Mouse (Mus musculus) liver, embryonic 11.5 days (tissue): Measurements from ENCODE around the gene Nek8. TPM values are rescaled to one million over a fixed set of nuclear protein-coding genes. Genes with fewer than 3 reads are reported as not detected.
A peak's percentile ranks its signal among the peaks of the same experiment; 100 is the strongest.

Experiments
- ATAC-seq: fragments of 200-750 bp; cut with Nextera tagmentation; replicated peaks from 2 replicates; pipeline ENCODE4 v1.8.0; 2017; ENCODE audit warnings: moderate number of reproducible peaks, mild to moderate bottlenecking, moderate TSS enrichment, moderate library complexity; ENCODE audit not compliant: low FRiP score
- DNase-seq: peaks from one replicate; pipeline ENCODE4 v3.0.0-alpha.2; 2017; ENCODE audit warnings: low spot score
- H3K27ac ChIP-seq: fragments of 300-500 bp; sonication (generic); 2 replicates; pipeline ENCODE4 v1.5.1; 2014; ENCODE audit warnings: mild to moderate bottlenecking, low read depth, low read length, control low read depth
- H3K27me3 ChIP-seq: fragments of 300-500 bp; sonication (generic); replicated peaks from 2 replicates; pipeline ENCODE4 v1.6.1; 2014; ENCODE audit warnings: low read length, mixed read lengths; ENCODE audit not compliant: control insufficient read depth, insufficient read depth
- H3K36me3 ChIP-seq: fragments of 300-500 bp; sonication (generic); 2 replicates; pipeline ENCODE4 v1.6.1; 2014; ENCODE audit warnings: mild to moderate bottlenecking, low read length, moderate library complexity, mixed read lengths; ENCODE audit not compliant: control insufficient read depth, insufficient read depth
- H3K4me1 ChIP-seq: fragments of 300-500 bp; sonication (generic); replicated peaks from 2 replicates; pipeline ENCODE4 v1.6.1; 2014; ENCODE audit warnings: low read length, mixed read lengths; ENCODE audit not compliant: control insufficient read depth, insufficient read depth
- H3K4me2 ChIP-seq: fragments of 300-500 bp; sonication (generic); 2 replicates; pipeline ENCODE4 v1.6.1; 2014; ENCODE audit warnings: mild to moderate bottlenecking, control low read depth, moderate library complexity
- H3K4me3 ChIP-seq: fragments of 300-500 bp; sonication (generic); 2 replicates; pipeline ENCODE4 v1.5.1; 2014; ENCODE audit warnings: low read depth, low read length, control low read depth
- H3K9ac ChIP-seq: fragments of 300-500 bp; sonication (generic); 2 replicates; pipeline ENCODE4 v1.6.1; 2014; ENCODE audit warnings: low read depth, low read length, control low read depth
- H3K9me3 ChIP-seq: fragments of 300-500 bp; sonication (generic); 2 replicates; pipeline ENCODE4 v1.6.1; 2016; ENCODE audit warnings: low read length, inconsistent platforms, mixed read lengths; ENCODE audit not compliant: control insufficient read depth
- whole genome bisulfite sequencing: fragments of 180-500 bp; shearing (Covaris S2); extraction: QIAGEN DNeasy Blood & Tissue Kit; methylation state at CpG from one replicate; pipeline ENCODE4 v1.1.7; 2014; 5-methylcytosine and 5-hydroxymethylcytosine counted together
- polyA plus RNA-seq: library from polyadenylated mRNA; unstranded; fragments of >200 nt; fragmentation: Nextera tagmentation; extraction: Ambion mirVana; gene quantifications from 2 replicates; pipeline ENCODE4 v1.2.1, GENCODE M21; 2014

Gene Nek8
- polyA plus RNA-seq, 1 experiment from 2014 or later = 14.3 TPM

DNA sequence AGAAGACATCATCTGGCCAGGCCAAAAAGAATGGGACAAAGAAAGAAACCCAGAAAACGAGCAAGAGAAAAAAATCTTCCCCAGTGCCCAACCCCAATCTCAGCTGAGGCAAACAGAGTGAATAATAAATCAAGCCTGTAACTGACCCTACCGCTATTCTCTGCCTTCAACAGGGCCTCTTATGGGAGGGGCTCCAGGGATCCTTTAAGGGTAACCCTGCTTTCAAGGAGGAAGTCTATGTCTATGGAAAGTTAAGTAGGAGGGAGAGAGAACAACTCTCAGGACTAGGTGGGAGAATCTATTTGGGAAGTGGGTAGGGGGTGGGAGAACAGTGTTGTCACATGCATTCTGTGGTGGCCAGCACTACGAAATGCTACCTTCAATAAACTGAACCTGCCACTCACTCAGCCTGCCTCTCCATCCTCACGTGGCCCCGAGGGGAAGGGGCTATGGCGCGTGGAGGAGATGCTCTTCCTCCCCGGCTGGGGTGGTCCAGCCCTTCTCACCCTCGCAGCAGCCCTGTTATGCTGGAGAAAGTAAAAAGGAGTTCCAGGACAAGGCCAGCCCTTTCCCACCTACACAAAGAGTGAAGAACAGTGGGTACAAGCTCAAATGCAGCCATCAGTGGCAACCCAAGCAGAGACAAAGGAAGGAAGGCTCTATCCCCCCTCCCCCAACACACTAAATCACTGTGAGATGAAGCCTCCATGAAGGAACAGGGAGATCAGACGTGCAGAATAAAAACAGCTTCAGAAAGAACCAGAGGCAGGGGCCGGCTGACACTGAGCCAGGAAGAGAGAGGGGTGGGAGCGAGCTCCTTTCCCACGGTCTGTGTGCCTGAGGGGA, 29.1 kb upstream of the Nek8 start:
- 81% methylated on average over 13 of the region's 13 CpGs for WGBS
- no peak for ATAC-seq
- no peaks in the 10 kb centered on the region for H3K4me1 ChIP-seq
- H3K27ac ChIP-seq = no peak overlapping the region
- no peaks in the 10 kb centered on the region for H3K9me3 ChIP-seq
- no peak for DNase-seq
- peaks cover 50% of the 10 kb centered on the region for H3K36me3 ChIP-seq
- no peak overlapping the region for H3K4me3 ChIP-seq
- H3K9ac ChIP-seq = no peak overlapping the region
- H3K4me2 ChIP-seq = no peak overlapping the region
- no peaks in the 10 kb centered on the region for H3K27me3 ChIP-seq

DNA sequence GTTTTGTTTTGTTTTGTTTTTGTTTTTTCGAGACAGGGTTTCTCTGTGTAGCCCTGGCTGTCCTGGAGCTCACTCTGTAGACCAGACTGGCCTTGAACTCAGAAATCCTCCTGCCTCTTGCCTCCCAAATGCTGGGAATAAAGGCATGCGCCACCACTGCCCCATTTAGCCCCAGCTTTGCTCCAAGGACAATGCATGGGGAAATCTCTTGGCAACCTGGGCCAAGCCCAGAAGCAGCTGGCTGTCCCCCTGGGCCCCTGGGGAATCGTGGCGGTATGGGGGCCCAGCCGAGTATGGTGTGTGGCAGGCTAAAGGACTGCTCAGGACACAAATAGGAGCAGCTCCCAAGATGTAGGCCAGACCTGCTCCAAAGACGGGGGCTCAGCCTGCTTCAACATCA, 27.8 kb upstream of the Nek8 start:
- no peak for ATAC-seq
- DNase-seq = no peak
- no peaks in the 10 kb centered on the region for H3K4me1 ChIP-seq
- WGBS = 88% methylated on average over 6 of the region's 6 CpGs
- H3K4me2 ChIP-seq = no peak overlapping the region
- peaks cover 41% of the 10 kb centered on the region for H3K36me3 ChIP-seq
- H3K27ac ChIP-seq = no peak overlapping the region
- H3K9ac ChIP-seq = no peak overlapping the region
- no peaks in the 10 kb centered on the region for H3K9me3 ChIP-seq
- H3K27me3 ChIP-seq = no peaks in the 10 kb centered on the region
- H3K4me3 ChIP-seq = no peak overlapping the region

DNA sequence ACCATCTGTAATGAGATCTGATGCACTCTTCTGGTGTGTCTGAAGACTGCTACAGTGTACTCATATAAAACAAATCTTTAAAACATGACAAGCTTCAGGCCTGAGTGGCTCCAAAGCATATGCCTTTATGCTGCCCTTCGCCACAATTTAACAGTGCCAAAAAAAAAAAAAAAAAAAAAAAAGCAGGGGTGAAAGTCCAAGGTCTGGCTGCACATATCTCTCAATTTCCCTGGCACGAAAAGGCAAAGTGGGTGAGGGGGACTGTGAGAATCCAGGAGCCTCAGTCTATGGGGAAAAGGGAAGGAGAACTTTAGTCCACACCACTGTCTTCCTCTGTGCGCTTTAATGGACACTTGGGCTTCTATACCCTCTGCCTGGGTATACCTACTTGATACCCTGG, 25.9 kb upstream of the Nek8 start:
- H3K9me3 ChIP-seq = no peaks in the 10 kb centered on the region
- DNase-seq (no peak), ATAC-seq (no peak)
- H3K9ac ChIP-seq = no peak overlapping the region
- no peak overlapping the region for H3K4me3 ChIP-seq
- H3K4me2 ChIP-seq = no peak overlapping the region
- no peaks in the 10 kb centered on the region for H3K27me3 ChIP-seq
- 82% methylated on average over 3 of the region's 3 CpGs for WGBS
- no peaks in the 10 kb centered on the region for H3K4me1 ChIP-seq
- H3K27ac ChIP-seq = no peak overlapping the region
- H3K36me3 ChIP-seq = peaks cover 23% of the 10 kb centered on the region

DNA sequence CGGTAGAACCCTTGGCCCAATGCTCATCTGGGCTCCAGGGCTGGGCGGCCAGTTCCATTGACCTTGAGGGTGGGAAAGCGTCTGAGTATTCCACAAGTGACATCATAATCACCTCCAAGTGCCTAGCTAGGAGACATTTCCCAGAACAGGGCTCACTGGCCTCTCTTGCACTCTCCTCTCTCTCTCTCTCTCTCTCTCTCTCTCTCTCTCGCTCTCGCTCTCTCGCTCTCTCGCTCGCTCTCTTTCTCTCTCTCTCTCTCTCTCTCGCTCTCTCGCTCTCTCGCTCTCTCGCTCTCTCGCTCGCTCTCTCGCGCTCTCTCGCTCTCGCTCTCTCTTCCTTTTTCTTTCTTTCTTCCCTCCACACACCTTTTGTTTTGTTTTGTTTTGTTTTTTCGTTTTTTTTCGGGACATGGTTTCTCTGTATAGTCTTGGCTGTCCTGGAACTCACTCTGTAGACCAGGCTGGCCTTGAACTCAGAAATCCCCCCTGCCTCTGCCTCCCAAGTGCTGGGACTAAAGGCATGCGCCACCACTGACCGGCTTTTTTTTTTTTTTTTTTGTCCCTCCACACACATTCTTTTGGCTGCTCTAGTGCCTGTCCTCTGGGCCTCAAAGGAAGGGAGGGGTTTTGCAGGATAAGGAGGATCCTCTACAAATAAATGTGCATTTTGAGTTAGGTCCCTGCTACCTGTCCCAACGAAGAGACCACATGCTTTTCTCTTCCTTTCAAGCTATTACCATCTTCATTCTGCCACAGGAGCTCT, 18.8 kb upstream of the Nek8 start:
- peak overlapping the region; percentile 63 for H3K4me3 ChIP-seq
- H3K4me2 ChIP-seq = peak overlapping the region; percentile 87
- no peak overlapping the region; the same call in 1 of the 2 replicates for H3K27ac ChIP-seq
- no peak for ATAC-seq
- peak overlapping the region; percentile 57 for H3K9ac ChIP-seq
- H3K9me3 ChIP-seq = no peaks in the 10 kb centered on the region
- 59% methylated on average over 23 of the region's 23 CpGs for WGBS
- DNase-seq = no peak
- H3K36me3 ChIP-seq = peaks cover 4% of the 10 kb centered on the region; the same call in 1 of the 2 replicates
- H3K27me3 ChIP-seq = peaks cover 10% of the 10 kb centered on the region
- peaks cover 9% of the 10 kb centered on the region for H3K4me1 ChIP-seq

DNA sequence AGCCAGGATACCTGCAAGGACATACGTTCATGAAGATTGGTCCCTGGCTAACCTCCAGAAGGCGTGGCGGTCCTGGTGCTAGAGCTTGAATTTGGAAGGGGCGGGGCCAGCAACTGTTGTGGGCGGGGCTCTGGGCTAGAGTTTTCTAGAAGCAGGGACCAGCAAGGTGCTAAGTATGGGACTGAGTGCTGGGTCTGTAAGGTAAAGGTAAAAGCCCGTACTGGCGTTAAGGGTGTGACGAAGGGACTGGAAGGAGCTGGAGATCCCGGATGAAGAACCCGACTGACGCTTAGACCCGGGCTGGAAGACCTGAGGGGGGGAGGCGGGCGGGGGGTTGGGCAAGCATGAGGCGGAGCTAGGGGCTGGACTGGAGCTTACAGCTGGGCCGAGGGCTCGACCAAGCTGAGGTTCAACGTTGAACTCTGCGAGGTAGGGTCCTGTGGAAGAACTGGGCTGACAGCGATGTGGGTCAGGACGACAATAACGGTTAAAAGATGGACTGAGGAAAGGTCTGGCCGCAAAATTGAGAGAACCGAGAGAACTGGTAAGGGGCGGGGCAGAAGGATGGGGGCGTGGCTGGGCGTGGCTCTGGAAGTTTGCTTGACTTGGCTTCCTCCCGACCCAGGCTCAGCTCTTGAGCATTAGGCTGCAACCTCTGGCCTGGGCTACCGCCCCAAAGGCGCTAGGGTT, 18.1 kb upstream of the Nek8 start:
- H3K36me3 ChIP-seq = peaks cover 4% of the 10 kb centered on the region; the same call in 1 of the 2 replicates
- H3K4me2 ChIP-seq = peak overlapping the region; percentile 87
- ATAC-seq = peak; percentile 84
- 2% methylated on average over 29 of the region's 30 CpGs for WGBS
- peaks cover 14% of the 10 kb centered on the region for H3K4me1 ChIP-seq
- peak; percentile 84 for DNase-seq
- no peak overlapping the region; the same call in 1 of the 2 replicates for H3K27ac ChIP-seq
- peaks cover 17% of the 10 kb centered on the region for H3K27me3 ChIP-seq
- H3K9ac ChIP-seq = peak overlapping the region; percentile 57
- H3K9me3 ChIP-seq = no peaks in the 10 kb centered on the region
- H3K4me3 ChIP-seq = peak overlapping the region; percentile 63

DNA sequence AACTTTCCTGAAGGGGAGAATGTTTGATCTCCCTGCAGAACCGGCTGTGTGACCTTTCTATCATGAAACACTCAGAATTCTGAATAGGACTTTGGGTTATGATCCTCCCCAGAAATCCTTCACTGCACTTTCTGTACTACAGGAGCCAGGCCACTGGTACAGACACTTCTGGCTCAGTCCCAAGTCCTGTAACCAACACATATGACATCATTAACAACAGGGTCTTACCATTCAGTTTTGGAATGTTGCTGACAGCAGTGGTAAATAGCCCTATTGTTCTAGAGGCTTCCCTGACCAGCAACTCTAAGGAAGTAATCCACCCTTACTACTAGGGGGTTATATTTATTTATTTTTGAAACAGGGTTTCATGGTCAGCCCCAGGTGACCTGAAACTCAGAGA, 16.6 kb upstream of the Nek8 start, which contains the start of gene Proca1:
Proca1 (plus strand) TSS at position 280 of the 400 bp plus-strand sequence.
- DNase-seq = no peak
- Histone ChIP-seq H3K4me2 (peak within 1 kb of the TSS; percentile 87), H3K4me3 (peak within 1 kb of the TSS; percentile 63), H3K36me3 (peaks cover 4% of the 10 kb centered on the region; the same call in 1 of the 2 replicates), H3K9ac (no peak within 1 kb of the TSS), H3K9me3 (no peaks in the 10 kb centered on the region), H3K4me1 (peaks cover 21% of the 10 kb centered on the region), H3K27me3 (peaks cover 32% of the 10 kb centered on the region), H3K27ac (no peak within 1 kb of the TSS)
- ATAC-seq = no peak
- WGBS = 77% methylated on average over 1 of the region's 1 CpGs

DNA sequence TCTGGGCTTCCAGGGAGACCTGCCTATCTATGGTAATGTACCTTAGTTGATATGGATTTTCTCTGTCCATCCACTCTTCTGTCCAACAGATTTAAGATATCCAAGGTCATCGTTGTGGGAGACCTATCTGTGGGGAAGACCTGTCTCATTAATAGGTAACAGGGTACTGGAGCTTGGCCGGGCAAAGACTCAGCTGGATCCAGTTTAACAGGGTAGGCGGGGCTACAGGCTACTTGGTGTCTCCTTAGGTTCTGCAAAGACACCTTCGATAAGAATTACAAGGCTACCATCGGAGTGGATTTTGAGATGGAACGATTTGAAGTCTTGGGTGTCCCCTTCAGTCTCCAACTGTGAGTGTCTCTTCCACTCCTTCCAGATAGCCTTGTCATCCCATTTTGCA, 13.6 kb upstream of the Nek8 start:
- H3K4me2 ChIP-seq = peak overlapping the region; percentile 70
- peak overlapping the region; percentile 72 for H3K9ac ChIP-seq
- WGBS = 67% methylated on average over 6 of the region's 6 CpGs
- DNase-seq (no peak), ATAC-seq (no peak)
- H3K27me3 ChIP-seq = peaks cover 46% of the 10 kb centered on the region
- H3K27ac ChIP-seq = peak overlapping the region; percentile 73; the same call in 1 of the 2 replicates
- peaks cover 4% of the 10 kb centered on the region; the same call in 1 of the 2 replicates for H3K36me3 ChIP-seq
- peaks cover 18% of the 10 kb centered on the region for H3K4me1 ChIP-seq
- no peaks in the 10 kb centered on the region for H3K9me3 ChIP-seq
- peak overlapping the region; percentile 62 for H3K4me3 ChIP-seq
